Mouse (Mus musculus): ENCODE measurements around the gene Rtn4rl1. TPM values are rescaled to one million over a fixed set of nuclear protein-coding genes. Genes with fewer than 3 reads are reported as not detected.
A peak's percentile ranks its signal among the peaks of the same experiment; 100 is the strongest.

The Rtn4rl1 gene
- polyA plus RNA-seq, 1 experiment from 2014 or later = 5.8 TPM

DNA sequence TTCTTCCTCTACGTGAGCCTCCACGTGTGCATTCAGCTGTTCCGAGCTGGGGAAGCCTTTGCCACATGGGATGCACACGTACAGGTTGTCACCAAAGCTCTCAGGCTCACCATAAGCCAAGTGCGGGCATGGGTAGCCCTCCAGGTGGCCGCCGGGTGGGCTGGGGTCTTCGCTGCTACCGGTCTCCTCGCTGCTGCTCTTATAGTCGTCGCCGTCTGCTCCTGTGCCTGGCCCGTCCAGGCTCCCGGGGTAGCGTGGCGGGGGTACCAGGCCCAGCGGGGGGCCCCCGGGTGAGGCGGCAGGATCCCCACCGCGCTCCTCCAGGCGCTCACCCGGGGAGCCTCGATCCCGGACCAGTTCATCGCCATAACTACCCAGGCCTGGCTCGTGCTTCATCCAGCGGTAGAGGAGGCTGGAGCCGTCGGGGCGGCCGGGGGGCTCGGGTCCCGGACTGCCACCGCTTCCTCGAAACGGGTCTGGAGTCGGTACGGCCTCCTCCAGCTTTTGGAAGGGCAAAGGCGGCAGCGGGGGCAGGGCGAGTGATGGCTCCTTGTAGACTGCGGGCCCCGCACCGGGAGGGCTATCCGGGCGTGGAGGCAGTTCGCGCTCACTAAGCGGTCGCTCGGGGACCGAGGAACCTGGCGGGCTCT lies 27.3 kb upstream of the Rtn4rl1 start:
- Histone ChIP-seq H3K4me2 (peak overlapping the region; percentile 93), H3K4me1 (peaks cover 88% of the 10 kb centered on the region), H3K27me3 (peaks cover 63% of the 10 kb centered on the region), H3K27ac (peak overlapping the region; percentile 92), H3K9ac (peak overlapping the region; percentile 65), H3K36me3 (peaks cover 40% of the 10 kb centered on the region), H3K4me3 (peak overlapping the region; percentile 71), H3K9me3 (no peaks in the 10 kb centered on the region)
- ATAC-seq (ENCODE audit: insufficient number of reproducible peaks, low FRiP score, low TSS enrichment, low read depth) = no peak
- 12% methylated on average over 55 of the region's 55 CpGs for WGBS

DNA sequence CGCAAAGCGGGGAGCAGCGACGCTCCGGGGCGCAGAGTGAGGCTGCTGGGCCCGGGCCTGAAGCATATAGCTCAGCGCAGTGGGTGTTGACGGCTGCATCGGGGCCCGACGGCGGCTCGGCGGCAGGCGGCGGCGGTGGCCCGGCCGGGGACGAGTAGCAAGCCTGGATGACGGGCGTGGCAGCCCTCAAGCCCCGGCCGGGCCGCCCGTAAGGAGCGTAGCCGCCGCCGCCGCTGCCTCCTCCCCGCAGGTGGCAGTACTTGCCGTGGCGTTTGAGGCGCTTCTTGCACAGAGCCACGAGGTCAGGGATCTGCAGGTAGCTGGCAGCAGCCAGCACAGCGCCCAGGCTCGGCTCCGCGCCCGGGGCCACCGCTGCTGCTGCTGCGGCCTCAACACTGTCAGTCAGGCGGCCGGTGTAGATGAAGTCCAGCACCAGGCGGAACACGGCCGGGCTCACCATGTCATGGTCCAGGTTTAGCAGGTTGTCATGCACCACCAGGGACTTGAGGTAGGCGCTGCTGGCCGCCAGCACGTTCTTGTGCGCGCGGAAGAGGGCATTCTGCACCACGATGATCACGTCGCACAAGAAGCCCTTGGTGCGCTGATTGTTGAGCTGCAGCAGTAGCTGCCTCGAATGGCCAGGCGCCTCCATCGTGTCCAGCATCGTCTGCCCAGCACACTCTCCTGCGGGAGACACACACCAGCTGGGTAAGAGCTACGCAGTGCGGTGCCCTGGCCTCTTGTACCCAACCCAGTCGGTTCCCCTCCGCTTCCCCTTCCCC lies 26.5 kb upstream of the Rtn4rl1 start:
- no peak for ATAC-seq (ENCODE audit: insufficient number of reproducible peaks, low FRiP score, low TSS enrichment, low read depth)
- peaks cover 89% of the 10 kb centered on the region for H3K4me1 ChIP-seq
- peak overlapping the region; percentile 71 for H3K4me3 ChIP-seq
- H3K36me3 ChIP-seq = peaks cover 34% of the 10 kb centered on the region
- WGBS = 7% methylated on average over 68 of the region's 68 CpGs
- peaks cover 70% of the 10 kb centered on the region for H3K27me3 ChIP-seq
- peak overlapping the region; percentile 92 for H3K27ac ChIP-seq
- peak overlapping the region; percentile 93 for H3K4me2 ChIP-seq
- H3K9me3 ChIP-seq = no peaks in the 10 kb centered on the region
- H3K9ac ChIP-seq = peak overlapping the region; percentile 65

DNA sequence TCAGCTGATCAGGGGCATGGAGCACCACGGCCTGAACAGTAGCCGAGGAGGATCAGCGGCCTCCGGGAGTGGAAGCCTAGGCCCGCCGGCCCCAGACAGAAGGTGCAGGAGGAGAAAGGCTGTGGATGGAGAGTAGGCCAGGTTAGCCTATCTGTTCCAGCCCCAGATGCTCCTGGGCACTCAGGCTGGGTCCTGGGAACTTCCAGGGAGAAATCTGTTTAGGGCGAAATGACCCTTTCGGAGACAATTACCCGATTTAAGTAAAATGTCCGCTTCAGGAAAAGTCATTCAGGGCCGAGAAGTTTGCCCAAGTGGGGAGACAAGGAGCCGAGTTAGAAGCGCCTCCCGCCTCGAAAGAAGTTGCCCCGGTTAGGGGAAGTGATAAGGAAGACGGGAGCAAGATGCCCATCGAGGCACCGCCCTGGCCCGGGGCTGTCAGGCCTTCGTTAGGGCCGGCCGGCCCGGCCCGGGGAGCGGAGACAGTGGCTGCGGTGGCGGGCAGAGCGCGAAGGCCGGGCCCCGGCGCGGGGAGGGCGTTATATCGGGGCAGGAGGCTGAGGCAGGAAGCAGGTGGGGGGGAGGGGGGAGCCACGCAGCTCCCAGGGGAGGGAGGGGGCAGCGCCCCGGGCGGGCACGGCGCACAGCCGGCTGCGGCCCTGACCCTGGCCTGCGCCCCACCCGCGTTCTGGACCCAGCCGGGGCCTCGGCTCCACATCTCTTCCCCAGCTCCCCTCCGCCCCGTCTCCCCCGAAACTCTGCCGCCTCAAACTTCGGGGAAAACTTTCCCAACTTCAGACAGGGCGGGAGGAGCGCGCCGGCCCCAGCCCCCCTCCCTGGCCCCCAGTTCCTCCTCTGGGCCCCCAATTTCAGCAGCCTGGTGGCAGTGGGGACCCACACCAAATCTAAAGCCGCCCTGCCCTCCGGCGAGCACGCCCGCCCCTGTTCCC lies 25.7 kb upstream of the Rtn4rl1 start:
- WGBS = 7% methylated on average over 55 of the region's 63 CpGs
- H3K4me1 ChIP-seq = peaks cover 92% of the 10 kb centered on the region
- H3K4me2 ChIP-seq = peak overlapping the region; percentile 93

GRCm38 (mm10) chr11:75168590-75169361 lies 24.8 kb upstream of the Rtn4rl1 start:
- H3K4me3 ChIP-seq = peak overlapping the region; percentile 71
- peak overlapping the region; percentile 93 for H3K4me2 ChIP-seq
- H3K27me3 ChIP-seq = peaks cover 81% of the 10 kb centered on the region
- H3K9ac ChIP-seq = peak overlapping the region; percentile 65
- no peaks in the 10 kb centered on the region for H3K9me3 ChIP-seq
- peaks cover 17% of the 10 kb centered on the region for H3K36me3 ChIP-seq
- peaks cover 92% of the 10 kb centered on the region for H3K4me1 ChIP-seq
- WGBS = under 1% methylated on average over 82 of the region's 83 CpGs
- ATAC-seq (ENCODE audit: insufficient number of reproducible peaks, low FRiP score, low TSS enrichment, low read depth) = peak; percentile 46
- peak overlapping the region; percentile 92 for H3K27ac ChIP-seq

More for the DNA sequence above, 25.7 kb upstream of the Rtn4rl1 start:
- no peak for ATAC-seq (ENCODE audit: insufficient number of reproducible peaks, low FRiP score, low TSS enrichment, low read depth)
- Histone ChIP-seq H3K36me3 (peaks cover 26% of the 10 kb centered on the region), H3K9me3 (no peaks in the 10 kb centered on the region), H3K27ac (peak overlapping the region; percentile 92), H3K9ac (peak overlapping the region; percentile 65), H3K4me3 (peak overlapping the region; percentile 71), H3K27me3 (peaks cover 79% of the 10 kb centered on the region)

GRCm38 (mm10) chr11:75169405-75170080 lies 24.0 kb upstream of the Rtn4rl1 start, which contains the start of gene Hic1:
Gene Hic1, minus strand, starts transcription at chr11:75169519.
- Histone ChIP-seq H3K9ac (peak within 1 kb of the TSS; percentile 65), H3K4me1 (peaks cover 92% of the 10 kb centered on the region), H3K4me3 (peak within 1 kb of the TSS; percentile 71), H3K27me3 (peaks cover 79% of the 10 kb centered on the region), H3K9me3 (no peaks in the 10 kb centered on the region), H3K27ac (peak within 1 kb of the TSS; percentile 92), H3K4me2 (peak within 1 kb of the TSS; percentile 93), H3K36me3 (peaks cover 9% of the 10 kb centered on the region; the same call in 1 of the 2 replicates)
- no peak for ATAC-seq (ENCODE audit: insufficient number of reproducible peaks, low FRiP score, low TSS enrichment, low read depth)
- WGBS = 6% methylated on average over 23 of the region's 23 CpGs

GRCm38 (mm10) chr11:75170136-75170751 lies 23.3 kb upstream of the Rtn4rl1 start:
- WGBS = under 1% methylated on average over 38 of the region's 38 CpGs
- Histone ChIP-seq H3K27ac (peak overlapping the region; percentile 68), H3K4me1 (peaks cover 85% of the 10 kb centered on the region), H3K9me3 (no peaks in the 10 kb centered on the region), H3K9ac (peak overlapping the region; percentile 10; the same call in 1 of the 2 replicates), H3K4me2 (peak overlapping the region; percentile 93), H3K27me3 (peaks cover 72% of the 10 kb centered on the region), H3K36me3 (peaks cover 5% of the 10 kb centered on the region; the same call in 1 of the 2 replicates), H3K4me3 (peak overlapping the region; percentile 71)
- ATAC-seq (ENCODE audit: insufficient number of reproducible peaks, low FRiP score, low TSS enrichment, low read depth) = peak; percentile 70

DNA sequence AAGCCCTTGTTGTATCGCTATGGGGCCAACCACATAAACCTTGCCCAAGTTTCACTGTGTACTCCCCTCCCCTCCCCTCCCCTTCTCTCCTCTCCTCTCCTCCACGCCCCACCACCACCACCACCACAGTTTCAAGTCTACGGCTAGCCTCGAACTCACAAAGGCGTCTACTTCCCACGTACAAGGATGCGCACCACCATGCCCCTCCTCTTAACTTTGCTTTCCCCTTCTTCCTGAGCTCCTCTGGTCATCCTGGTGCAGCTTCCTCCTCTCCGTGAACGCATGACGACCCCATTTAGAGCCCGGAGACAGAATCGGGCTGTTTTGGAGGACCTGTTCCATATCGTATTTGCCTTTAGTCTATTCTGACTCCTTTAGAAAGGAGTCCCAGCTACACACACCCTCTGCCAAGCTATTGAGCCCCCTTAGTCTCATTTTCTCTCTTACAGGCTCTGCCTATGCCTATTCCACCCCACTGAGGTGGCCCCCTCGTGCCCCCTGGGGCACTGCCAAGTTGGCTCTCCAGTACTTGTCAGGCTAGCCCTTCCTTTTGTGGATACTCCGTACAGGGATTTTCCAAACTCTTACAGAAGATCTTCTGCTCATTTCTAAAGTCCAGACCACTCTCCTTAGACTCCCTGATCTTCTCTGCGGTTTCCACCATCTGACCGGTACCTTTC lies 22.3 kb upstream of the Rtn4rl1 start:
- peak overlapping the region; percentile 85; the same call in 1 of the 2 replicates for H3K4me2 ChIP-seq
- H3K9ac ChIP-seq = no peak overlapping the region
- H3K27me3 ChIP-seq = peaks cover 62% of the 10 kb centered on the region
- peak overlapping the region; percentile 58; the same call in 1 of the 2 replicates for H3K4me3 ChIP-seq
- no peak overlapping the region for H3K27ac ChIP-seq
- ATAC-seq (ENCODE audit: insufficient number of reproducible peaks, low FRiP score, low TSS enrichment, low read depth) = no peak
- H3K4me1 ChIP-seq = peaks cover 74% of the 10 kb centered on the region
- WGBS = 13% methylated on average over 17 of the region's 17 CpGs
- peaks cover 4% of the 10 kb centered on the region; the same call in 1 of the 2 replicates for H3K36me3 ChIP-seq
- no peaks in the 10 kb centered on the region for H3K9me3 ChIP-seq

DNA sequence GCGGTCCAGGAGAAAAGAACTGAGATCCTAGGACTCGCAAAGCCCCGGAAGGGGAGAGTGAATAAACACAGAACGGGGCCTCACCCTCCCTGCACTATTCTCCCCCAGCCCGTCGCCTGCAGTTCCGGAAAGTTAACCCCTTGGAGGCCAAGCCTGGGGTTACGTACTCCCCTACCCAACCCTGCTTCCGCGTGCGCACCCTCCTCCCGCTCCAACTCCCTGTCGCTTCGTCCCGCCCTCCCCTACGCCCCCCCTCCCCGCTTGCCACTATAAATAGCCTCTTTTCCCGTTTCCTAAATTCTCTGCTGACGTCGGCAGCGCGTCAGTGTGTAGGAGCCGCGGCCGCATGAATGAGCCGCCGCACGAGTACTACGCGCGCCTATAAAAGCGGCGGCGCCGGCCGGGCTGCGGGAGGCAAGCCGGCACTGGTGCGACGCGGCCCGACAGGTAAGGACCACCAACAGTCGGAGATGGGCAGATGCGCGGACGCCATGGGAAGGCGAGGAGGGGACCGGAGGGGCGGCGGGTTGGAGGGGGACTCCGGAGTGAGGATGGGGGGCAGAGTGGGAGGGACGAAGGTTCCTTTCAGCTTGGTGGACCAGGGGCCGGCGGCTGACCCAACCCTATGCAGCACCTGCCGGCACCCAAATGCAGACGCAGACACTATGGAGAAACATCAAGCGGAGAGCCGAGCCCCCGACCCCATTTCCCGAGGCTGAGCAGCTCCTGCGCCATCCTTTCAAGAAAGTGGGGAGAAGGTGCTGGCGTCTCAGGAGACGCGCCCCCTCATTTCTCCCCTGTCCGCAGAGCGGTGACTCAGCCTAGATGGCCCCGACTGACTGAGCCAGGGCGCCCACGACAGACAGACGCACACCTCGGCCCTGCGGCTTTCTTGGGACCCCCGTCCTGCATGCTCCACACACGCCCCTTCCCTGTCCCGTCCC lies 21.2 kb upstream of the Rtn4rl1 start:
- Histone ChIP-seq H3K9ac (no peak overlapping the region), H3K4me1 (peaks cover 63% of the 10 kb centered on the region), H3K4me3 (peak overlapping the region; percentile 58), H3K27ac (no peak overlapping the region), H3K27me3 (peaks cover 51% of the 10 kb centered on the region), H3K4me2 (peak overlapping the region; percentile 85), H3K36me3 (peaks cover 9% of the 10 kb centered on the region), H3K9me3 (no peaks in the 10 kb centered on the region)
- under 1% methylated on average over 73 of the region's 75 CpGs for WGBS
- ATAC-seq (ENCODE audit: insufficient number of reproducible peaks, low FRiP score, low TSS enrichment, low read depth) = 0 out of 2 replicates have a peak, but pooled peaks have one; percentile 0

Data from limb, embryonic 15.5 days (tissue).